Mouse (Mus musculus) G1E (cell line): ENCODE measurements around the gene Fam209.

ENCODE experiments used
- CTCF ChIP-seq: IDR thresholded peaks from 2 replicates; pipeline ENCODE4 v1.5.1; 2012; ENCODE audit warnings: low read depth, low read length, inconsistent platforms, mixed read lengths
- GATA1 ChIP-seq: IDR thresholded peaks from 2 replicates; pipeline ENCODE4 v1.6.1; 2012; ENCODE audit warnings: borderline replicate concordance, low read length, inconsistent platforms, mixed read lengths
- POLR2AphosphoS5 ChIP-seq: IDR thresholded peaks from 2 replicates; pipeline ENCODE4 v1.6.1; 2012; ENCODE audit warnings: low read depth, low read length, inconsistent platforms; ENCODE audit not compliant: insufficient replicate concordance

GRCm38 (mm10) chr2:172430609-172431008 lies 41.7 kb upstream of the Fam209 start:
- TF ChIP-seq CTCF = no peak
- TF ChIP-seq GATA1 = no peak
- no peak for TF ChIP-seq POLR2AphosphoS5
